Mouse (Mus musculus): ENCODE data around the gene Sf3b3. TPM values are rescaled to one million over a fixed set of nuclear protein-coding genes. Genes with fewer than 3 reads are reported as not detected.
"Not testable (repeated sequence)": the region's sequence is repeated elsewhere in the genome, so short reads cannot be mapped to it uniquely, and the experiment has no call there.

The Sf3b3 gene
- 10 to 100 TPM; 54.0 to 65.8 TPM for total RNA-seq (2021)
- long read RNA-seq, experiment 1, full-length matches to known transcripts: 44 of 60 reads
- long read RNA-seq, experiment 1, partial matches to known transcripts: 5 of 60 reads
- long read RNA-seq, experiment 1, other reads (novel, unspliced or antisense): 11 of 60 reads
- long read RNA-seq, experiment 2, full-length matches to known transcripts: 42 of 70 reads
- long read RNA-seq, experiment 2, partial matches to known transcripts: 19 of 70 reads
- long read RNA-seq, experiment 2, other reads (novel, unspliced or antisense): 9 of 70 reads

DNA sequence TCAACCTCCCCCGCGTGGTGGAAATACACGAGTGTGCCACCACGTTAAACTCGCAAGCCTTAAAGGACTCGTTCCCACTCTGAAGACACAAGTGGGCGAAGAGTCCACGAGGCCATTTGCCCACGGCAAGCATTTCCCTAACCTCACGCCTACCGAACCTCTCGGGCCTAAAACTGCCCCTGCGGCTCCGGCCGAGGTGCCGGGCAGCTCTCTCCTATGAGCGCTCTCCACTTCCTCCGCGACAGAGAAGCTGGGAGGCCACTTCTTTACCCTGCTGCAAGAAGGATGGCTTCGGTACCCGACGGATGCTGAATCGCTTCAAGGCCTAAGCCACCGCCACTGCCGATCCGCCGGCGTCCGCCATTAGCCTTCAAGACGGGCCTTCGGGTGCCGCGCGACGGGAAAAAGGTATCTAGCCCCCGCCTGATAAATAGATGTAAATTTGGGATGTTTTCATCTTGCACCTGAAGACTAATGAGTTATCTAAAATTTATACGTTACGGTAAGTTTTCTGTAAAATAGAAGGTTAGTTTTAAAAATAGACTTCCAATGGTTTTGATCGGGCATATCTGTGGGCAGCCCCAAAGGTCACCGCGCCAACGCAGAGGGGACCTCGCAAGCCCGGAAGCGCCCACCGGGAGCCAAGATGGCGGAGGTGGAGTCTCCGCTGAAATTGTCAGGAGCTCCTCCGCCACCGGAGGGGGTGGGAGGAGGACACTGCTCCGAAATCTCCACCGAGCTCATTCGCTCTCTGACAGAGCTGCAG is at the start of gene Sf3b3, which contains the start of gene Cog4:
TSS of gene Sf3b3 (minus strand) at position 383 of the 766 bp plus-strand sequence.
TSS of gene Cog4 (plus strand) at position 196 of the 766 bp plus-strand sequence.
- DNase-seq (ENCODE audit: low spot score in 2 of 2): peak; percentile 78 to 80

DNA sequence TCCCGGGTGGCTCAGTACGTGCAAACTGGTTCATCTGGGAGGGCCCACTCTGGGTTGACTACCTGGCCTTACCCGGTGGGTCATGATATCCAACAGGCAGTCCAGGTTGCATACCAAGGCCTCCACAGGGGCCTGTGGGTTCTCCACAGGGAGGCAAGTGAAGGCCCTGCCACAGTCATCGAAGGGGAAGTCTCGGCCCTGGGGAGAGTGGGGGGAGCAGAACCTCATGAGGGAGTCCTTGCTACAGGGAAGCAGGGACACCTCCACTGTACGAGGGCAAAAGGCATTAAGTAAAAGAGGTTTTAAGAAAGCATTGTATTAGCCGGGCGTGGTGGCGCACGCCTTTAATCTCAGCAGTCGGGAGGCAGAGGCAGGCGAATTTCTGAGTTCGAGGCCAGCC is 49.2 kb upstream of the Sf3b3 start:
- no peak for DNase-seq (ENCODE audit: low spot score in 2 of 2)

DNA sequence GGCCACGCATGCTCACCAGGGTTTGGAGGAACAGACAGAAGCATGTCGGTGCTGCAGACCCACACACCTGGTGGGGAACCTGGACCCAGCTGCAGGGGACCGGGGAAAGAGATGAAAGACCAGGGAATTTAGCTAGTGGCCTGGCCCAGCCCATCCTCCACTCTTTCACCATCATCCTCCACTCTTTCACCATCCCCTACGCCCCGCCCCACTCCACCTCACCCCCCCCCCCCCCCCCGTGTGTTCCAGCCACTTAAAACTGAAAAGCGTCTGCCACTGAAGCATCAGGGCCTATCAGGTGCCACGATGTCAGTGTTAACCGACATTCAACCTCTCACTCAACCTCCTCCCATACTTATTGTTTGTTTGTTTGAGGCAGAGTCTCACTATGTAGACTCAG is 48.7 kb upstream of the Sf3b3 start:
- no peak for DNase-seq (ENCODE audit: low spot score in 2 of 2)

DNA sequence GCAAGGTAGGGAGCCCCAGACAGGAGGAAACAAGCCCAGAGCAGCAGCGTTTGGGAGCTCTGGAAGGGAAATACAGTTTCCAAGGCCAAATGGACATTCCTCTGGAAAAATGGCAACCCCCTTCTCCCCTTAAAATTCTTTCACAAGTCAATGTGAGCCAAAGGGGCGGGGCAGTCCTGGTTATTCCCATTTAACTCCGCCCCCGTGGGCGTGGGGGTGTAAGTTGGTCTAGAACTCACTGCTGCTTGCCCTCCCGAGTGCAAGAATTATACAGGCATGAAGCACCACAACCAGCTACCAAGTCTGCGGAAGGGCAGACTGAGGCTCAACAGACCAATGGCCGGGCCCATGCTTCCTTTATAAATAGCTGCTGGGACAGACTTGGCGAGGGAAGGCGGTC is 48.3 kb upstream of the Sf3b3 start:
- no peak for DNase-seq (ENCODE audit: low spot score in 2 of 2)

DNA sequence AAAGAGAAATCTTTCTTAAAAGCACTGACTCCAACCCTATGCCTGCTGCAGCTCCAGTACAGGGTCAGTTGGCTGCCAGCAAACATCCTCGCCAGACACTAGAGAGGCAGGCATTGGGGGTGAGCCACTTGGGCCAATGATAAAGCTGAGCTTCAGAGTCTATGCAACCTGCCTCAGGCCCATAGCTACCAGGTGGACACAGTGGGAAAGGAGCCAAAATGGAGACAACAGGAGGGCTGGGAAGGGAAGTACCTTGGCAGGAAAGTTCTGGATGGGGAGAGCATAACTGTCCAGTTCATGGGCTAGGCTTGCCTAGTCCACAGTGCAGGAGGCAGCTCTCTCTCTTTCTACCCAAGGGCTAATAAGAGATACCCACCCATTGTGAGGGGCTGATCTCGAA is 46.3 kb upstream of the Sf3b3 start:
- no peak for DNase-seq (ENCODE audit: low spot score in 2 of 2)

DNA sequence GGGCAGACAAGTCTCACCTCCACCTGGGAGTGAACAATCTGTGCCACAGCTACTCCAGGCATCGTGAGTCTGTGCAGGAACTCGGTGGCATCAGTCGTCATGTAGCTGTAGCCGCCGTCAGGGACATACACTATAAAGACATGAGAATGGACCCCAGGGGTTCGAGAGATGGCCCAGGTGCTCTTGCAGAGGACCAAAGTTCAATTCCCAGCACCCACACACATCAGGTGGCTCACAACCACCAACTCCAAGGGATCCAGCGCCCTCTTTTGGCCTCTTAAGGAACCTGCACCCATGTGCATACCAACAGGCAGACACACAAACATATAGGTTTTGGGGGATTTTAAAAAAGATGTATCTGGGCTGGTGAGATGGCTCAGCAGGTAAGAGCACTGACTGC is 45.5 kb upstream of the Sf3b3 start:
- DNase-seq (ENCODE audit: low spot score in 2 of 2): no peak

DNA sequence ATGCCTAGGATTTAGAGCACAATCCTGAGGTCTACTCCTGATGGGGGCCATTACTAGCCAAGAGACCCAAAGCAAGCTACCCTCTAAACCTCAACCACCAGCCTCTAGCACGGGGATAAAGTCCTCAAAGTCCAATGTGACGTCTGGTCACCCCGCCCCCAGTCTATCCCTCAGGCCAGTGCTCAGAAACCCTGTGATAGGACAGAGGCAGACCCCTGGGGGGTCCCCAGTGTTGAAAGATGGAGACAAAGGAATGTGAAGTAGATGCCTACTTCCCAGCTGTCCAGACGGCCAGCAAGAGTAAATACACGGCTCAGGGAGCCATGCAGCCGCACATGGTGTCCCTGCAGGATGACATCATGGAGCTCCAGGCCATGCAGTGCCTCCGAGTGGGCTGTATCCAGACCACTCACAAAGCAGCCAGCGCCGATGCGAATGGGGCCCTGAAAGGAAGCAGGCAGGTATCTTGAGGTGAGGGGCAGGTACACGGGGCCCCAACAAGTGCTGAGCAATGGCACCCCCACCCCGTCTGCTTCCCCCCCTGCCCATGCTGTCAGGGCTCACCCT is 43.4 kb upstream of the Sf3b3 start:
- no peak for DNase-seq (ENCODE audit: low spot score in 2 of 2)

DNA sequence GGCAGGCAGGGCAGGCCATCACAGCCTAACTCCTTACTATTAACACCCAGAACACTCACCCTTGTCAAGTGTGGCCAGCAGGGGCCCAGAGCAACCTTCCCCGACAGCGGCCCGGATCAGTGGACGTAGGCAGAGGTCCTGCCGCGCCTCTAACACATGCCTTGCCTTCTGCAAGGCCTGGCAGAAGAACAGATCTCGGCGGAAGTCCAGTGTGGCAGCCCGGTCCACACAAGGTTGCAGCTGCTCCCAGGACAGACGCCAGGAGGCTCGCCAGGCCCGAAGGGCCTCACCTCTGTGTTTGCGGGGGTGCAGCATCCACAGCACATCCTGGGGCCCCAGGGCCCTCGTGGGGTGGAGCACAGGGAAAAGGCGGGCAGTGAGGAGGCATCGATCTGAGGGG is 42.3 kb upstream of the Sf3b3 start:
- no peak for DNase-seq (ENCODE audit: low spot score in 2 of 2)

DNA sequence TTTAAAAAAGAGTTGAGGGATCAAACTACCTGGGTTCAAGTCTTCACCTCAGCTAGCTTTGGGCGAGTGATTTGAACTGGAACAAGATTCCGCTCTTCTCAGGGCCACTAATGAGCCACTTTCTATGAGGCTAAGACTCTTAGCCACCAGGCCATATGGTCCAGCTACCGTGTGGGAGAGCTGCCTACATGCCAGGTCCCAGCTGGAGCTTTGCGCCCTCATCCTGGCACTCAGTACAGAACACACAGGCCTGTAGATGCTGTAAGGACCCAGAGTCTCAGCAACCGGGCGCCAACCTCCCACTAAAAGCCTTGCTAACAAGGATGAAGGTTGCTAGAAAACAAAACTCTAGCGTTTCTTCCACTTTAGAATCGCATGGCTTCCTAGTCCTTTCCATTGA is 41.9 kb upstream of the Sf3b3 start:
- no peak for DNase-seq (ENCODE audit: low spot score in 2 of 2)

DNA sequence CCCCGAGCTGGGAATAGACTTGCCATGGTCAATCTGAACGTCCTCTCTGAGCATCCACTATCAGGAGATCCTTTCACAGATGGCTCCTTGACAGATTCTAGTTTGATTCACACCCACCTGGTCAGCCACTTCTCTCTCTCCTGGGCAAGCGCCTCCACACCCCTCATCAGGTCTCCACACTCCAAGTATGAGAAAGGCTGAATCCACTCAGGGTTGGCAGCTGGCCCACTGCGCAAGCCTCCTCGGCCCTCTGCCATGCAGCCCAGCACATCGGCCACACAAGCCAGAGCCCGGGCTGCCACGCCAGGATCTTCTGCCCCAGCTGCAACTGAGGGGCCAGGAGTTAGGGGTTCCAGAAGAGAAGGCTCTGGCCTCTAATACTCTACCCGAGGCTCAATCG is 41.0 kb upstream of the Sf3b3 start:
- DNase-seq (ENCODE audit: low spot score in 2 of 2): peak in 1 of 2 experiments; percentile 37

DNA sequence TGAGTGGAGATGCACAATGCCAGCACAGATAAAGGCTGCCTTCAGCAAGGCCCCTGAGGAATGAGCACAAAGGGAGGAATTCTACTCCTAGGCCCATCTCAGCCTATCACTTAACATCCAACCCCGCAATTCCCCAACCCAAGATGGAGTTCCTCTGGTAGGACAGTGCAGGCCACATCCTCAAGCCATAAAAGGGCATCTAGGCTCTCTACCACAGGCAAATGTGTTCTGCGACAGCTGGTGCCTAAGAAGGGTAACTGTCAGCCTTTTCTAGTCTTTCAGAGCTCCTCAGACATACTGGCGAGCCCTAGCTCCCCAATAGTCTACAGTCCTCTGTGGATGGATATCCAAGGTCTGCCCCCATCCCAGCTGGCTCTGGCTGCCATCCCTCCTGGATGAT is 40.0 kb upstream of the Sf3b3 start:
- no peak for DNase-seq (ENCODE audit: low spot score in 2 of 2)

DNA sequence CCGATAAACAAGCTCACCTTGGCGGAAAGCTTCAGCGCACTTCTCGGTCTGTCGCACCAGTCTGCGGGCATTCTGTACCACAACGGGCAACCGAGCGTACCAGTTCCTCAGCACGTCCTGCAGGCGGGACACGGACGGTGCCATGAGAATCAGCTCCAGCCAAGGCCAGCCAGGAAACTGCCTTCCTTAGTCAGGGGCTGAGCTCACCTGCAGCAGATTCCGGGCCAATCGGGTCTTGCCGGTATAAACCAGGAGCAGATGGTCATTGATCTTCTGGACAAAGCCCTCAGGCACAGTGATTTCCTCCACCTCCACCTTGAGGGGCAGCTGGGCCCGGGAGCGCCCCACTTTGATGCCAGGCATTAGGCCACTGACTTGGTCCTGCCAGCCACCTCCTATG is 37.2 kb upstream of the Sf3b3 start:
- DNase-seq (ENCODE audit: low spot score in 2 of 2): no peak

DNA sequence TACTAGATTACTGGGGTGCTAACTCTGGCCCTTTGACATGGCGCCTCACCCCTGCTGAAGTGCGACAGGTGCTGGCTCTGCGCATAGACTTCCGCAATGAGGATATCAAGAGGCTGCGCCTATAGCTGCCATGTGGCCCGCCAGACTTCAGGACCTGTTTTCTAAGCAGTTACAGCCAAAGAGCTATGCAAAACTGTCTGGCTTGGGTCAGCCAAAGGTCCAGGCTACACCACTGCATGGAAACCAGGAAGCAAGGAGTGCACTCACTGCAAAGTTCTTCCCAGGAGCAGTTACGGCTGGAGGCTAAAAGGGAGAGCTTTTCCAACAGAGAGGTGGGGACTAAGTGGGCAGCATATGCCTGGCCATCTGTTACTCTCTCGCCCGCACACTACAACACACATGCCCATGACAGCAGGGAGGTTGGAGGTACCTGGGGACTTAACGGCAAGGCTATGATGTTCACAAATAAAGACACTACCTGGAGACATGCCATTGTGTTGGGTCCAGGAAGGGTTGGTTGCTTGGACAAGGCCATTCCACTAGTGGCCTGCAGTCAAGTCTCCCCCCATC is 35.2 kb upstream of the Sf3b3 start:
- no peak for DNase-seq (ENCODE audit: low spot score in 2 of 2)

DNA sequence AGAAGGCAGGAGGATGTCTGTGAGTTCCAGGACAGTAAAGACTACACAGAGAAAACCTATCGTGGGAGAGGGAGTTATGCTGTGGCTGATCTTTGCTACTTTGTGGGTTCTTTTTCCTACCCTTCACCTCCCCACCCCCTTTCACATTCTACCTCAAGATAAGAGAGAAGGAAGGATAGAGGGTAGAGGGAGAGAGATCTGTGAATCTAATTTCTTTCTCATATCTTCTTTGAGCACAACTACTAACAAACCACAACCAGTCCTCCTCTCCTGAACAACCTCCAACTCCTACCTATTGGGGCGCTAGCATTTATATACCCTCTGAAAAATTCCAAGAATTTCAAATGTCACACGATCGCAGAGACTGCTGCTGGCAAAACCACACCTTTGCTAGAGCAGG is 31.3 kb upstream of the Sf3b3 start:
- DNase-seq (ENCODE audit: low spot score in 2 of 2): no peak

DNA sequence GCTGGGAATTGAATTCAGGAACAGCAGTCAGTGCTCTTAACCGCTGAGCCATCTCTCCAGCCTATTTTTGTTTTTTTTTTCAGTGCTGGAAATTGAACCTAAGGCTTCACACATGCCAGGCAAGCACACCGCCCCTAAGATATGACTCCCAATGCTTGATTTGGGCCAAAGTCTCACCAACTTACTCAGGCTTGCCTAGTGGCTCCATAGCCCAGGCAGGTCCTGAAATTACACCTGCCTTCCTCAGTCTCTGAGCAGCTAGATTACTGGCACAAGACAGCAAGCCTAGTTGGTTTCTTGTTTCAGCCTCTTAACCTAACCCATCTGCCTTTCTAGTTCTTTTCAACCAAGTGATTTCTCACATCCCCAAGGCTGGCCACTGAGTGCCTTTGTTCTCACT is 23.9 kb upstream of the Sf3b3 start:
- no peak for DNase-seq (ENCODE audit: low spot score in 2 of 2)

DNA sequence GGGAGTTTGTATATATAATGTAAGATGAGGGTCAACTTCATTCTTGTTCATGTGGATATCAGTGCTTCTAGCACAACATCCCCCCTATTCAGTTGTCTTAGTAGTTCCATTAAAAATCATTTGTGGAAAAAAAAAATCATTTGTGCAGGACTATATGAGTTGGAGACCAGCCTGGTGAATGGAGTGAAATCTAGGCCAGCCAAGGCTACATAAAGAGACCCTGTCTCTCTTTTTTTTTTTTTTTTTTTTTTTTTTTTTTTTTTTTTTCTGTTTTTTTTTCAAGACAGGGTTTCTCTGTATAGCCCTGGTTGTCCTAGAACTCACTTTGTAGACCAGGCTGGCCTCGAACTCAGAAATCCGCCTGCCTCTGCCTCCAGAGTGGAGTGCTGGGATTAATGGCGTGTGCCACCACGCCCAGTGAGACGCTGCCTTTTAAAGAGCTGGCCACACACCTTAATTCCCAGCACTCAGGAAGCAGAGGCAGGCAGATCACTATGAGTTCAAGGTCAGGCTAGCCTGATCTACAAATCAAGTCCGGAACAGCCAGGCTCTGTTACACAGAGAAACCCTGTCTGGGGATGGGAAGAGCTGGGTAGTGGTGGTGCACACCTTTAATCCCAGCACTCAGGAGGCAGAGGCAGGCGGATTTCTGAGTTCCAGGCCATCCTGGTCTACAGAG is 14.9 kb upstream of the Sf3b3 start:
- peak in 1 of 2 experiments; percentile 11 for DNase-seq (ENCODE audit: low spot score in 2 of 2)

DNA sequence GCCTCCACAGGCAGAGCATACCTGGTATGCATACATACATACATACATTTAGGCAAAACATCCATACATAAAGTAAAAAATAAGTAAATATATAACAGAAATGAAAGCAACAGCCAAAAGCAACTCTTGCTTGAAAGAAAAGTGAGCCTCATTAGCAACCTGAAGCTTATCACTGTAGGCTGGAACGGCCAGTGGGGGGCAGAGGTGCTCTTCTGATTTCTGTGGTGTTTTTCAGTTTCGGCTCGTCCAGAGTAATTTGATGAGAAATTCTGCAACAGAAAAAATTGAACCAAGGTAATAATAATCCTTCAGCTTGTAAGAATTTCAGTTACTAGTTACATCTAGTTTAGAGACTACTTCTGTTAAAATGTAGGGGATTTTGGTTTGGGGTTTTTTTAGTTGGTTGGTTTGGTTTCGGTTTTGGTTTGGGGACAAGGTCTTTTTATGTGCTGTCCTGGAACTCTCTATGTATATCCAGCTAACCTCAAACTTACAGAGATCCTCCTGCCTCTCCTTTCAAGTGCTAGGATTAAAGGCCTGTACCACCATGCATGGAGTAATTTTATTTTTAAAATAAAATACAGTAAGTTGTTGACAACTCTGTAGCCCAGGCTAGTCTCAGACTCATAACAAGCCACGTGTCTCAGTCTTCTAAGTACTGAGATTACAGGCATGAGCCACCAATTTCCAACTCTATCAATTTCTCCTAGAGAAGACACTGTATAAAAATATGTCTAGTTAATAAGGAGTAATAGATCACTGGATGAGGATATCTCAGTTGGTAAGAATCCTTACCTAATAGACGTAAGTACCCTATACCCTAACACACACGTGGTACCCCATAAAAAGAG is 13.3 kb upstream of the Sf3b3 start:
- DNase-seq (ENCODE audit: low spot score in 2 of 2): peak in 1 of 2 experiments; percentile 15

DNA sequence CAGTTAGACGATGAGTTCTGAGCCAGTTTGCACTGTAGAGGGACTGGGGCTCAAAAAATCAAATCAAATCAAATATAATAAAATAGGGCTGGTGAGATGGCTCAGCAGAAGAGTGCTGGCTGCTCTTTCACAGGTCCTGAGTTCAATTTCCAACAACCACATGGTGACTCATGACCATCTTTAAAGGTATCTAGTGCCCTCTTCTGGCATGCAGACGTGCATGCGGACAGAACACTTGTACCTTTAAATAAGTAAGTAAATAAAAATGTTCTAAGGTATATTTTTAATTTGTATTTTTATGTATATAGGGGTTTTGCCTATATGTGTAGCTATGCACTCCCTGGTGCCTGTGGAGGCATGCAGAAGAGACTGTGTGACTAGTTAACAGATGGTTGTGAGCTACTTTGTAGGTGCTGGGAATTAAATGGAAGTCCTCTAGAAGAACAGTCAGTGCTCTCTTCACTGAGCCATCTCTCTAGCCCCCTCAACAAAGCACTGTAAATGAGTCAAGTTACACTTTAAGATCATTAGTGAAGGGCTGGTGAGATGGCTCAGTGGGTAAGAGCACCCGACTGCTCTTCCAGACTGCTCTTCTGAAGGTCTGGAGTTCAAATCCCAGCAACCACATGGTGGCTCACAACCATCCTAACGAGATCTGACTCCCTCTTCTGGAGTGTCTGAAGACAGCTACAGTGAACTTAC is 10.3 kb upstream of the Sf3b3 start:
- no peak for DNase-seq (ENCODE audit: low spot score in 2 of 2)

DNA sequence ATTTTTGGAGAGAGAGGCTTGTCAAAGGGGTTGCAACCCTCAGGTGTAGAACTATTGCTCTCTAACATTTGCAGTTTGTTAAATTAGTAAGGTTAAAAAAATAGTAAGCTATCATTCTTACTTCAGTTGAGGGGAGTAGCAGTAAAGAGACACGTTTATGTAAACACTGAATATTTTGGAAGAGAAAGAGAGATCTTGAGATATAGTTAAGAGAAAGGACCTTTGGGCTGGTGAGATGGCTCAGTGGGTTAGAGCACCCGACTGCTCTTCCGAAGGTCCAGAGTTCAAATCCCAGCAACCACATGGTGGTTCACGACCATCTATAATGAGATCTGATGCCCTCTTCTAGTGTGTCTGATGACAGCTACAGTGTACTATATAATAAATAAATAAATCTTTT is 9.5 kb upstream of the Sf3b3 start:
- not testable (repeated sequence) for DNase-seq (ENCODE audit: low spot score in 2 of 2)

DNA sequence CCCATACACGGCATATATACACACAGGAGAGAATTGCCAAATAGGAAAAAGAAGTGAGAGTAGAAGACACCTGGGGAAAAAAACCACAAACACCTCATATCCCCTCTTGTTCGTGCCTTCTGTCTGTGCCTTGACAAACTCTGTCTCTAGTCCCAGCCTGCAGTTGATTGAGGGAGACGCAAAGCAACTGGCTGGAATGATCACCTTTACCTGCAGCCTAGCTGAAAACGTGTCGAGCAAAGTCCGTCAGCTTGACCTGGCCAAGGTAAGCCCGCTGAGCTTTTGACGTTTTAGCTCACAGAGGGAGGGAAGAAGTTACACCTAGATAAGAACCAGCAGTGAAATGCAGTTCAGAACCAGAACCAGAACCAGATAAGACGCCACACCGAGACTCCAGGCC is 4.6 kb upstream of the Sf3b3 start:
- no peak for DNase-seq (ENCODE audit: low spot score in 2 of 2)
